Mouse (Mus musculus): ENCODE results near the gene Rrn3.

Rrn3 gene

DNA sequence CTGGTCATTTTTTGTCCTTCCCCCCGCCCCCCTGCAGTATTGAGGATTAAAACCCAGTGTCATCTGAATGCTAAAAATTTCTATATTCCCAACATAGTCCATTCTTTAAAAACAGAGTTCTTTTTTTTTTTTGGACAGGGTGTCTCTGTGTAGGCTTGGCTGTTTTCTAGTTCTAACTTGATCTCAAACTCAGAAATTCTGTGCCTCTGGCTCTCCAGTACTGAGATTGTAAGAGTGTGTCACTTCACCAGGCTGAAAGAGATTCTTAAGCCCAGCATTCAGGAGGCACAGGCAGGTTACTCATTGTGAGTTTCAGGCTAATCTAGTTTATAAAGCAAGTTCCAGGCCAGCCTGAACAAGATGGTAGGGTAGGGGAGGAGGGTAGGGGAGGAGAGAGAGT is 66.2 kb downstream of the Rrn3 start:
- DNase-seq (ENCODE audit: low read depth in 2 of 2, low spot score in 2 of 2): no peak

DNA sequence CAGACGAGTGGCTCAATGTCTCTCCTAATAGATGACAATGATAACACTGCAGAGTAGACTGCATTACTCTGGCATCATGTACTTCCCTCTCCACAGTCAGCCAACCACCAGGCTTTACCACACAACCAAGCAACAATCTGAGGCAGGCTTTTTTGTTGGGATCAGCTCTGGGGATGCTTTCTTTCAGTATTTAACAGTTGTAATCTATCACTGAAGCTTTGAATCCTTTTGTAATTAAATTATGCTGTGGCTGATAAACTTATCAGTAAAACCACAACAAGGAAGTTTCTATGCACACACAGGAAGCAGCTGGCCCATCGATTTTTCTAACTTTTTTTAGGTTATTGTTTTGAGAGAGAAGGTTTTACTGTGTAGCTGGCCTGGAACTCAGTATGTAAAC is 67.8 kb downstream of the Rrn3 start:
- no peak for DNase-seq (ENCODE audit: low read depth in 2 of 2, low spot score in 2 of 2)

DNA sequence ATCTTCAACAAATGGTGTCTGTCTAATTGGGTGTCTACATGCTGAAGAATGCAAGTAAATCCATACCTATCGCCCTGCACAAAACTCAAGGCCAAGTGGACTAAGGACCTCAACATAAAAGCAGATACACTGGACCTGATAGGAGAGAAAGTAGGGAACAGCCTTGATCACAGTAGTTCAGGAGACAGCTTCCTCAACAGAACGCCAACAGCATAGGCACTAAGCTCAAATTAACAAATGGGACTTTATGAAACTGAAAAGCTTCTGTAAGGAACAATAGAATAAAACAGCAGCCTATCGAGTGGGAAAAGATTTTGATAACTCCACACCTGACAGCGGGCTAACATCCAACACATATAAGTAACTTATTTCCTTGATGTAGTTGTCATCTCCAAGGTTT is 70.9 kb downstream of the Rrn3 start:
- DNase-seq (ENCODE audit: low read depth in 2 of 2, low spot score in 2 of 2): no peak

DNA sequence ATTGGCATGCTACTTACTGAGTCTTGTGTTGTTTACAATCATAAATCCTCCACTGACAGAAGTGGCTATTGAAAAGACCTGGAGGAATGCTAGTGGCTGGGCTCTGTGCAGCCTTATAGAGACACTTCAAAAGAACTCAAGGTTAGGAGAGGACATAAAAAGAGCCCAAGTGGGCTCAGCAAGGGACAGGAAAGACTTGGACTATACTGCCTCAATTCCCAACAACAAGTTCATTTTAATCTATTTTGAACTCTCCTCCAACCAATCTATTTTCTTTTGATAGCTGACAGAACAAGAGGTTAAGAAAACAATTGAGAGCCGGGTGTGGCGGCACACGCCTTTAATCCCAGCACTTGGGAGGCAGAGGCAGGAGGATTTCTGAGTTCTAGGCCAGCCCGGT is 73.4 kb downstream of the Rrn3 start:
- no peak for DNase-seq (ENCODE audit: low read depth in 2 of 2, low spot score in 2 of 2)
